Comparison of ENCODE assay signal across 8 mouse cellular contexts in genomic region chr5:113179843-113180682, GRCm38 (mm10). TPM values are rescaled to one million over a fixed set of nuclear protein-coding genes. Genes with fewer than 3 reads are reported as not detected.
DNase-seq lines count a peak whose midpoint lies in the region; ATAC-seq and TF ChIP-seq lines count a peak whose summit lies in the region.

No protein-coding gene starts in this region.

- H3K4me2 ChIP-seq in lung, embryonic 15.5 days, result peak overlapping the region; percentile 66

- 2% methylated on average over 27 of the region's 30 CpGs for WGBS in lung, embryonic 15.5 days

- H3K36me3 ChIP-seq in ES-E14 (ENCODE audit: control insufficient read depth, insufficient read depth, low read length, poor library complexity, severe bottlenecking), result peaks cover 11% of the 10 kb centered on the region; the same call in 1 of the 2 replicates
- no peaks in the 10 kb centered on the region for H3K36me3 ChIP-seq in lung, embryonic 15.5 days

- in situ Hi-C loops in ES-E14 (cut with MboI; ENCODE audit: low sequenced_read_pairs in 2 of 2, unreplicated experiment in 2 of 2), result no loop called here

- peak overlapping the region; percentile 69 for H3K9ac ChIP-seq in ES-E14 (ENCODE audit: insufficient read depth, low read depth, low read length, poor library complexity, severe bottlenecking)
- H3K9ac ChIP-seq in lung, embryonic 15.5 days, result peak overlapping the region; percentile 31

- H3K4me1 ChIP-seq in ES-E14 (ENCODE audit: control insufficient read depth in 2 of 2, insufficient read depth in 2 of 2, low read length in 2 of 2, poor library complexity in 1 of 2), result peaks cover 4 to 14% of the 10 kb centered on the region in 2 experiments; a peak in 2 of 4 replicates
- peaks cover 27% of the 10 kb centered on the region for H3K4me1 ChIP-seq in lung, embryonic 15.5 days

- ATAC-seq in frontal cortex, adult (ENCODE audit: low TSS enrichment), result peak; percentile 88
- peak; percentile 74 for ATAC-seq in hematopoietic stem cell, adult 5-6 weeks (replicated peaks in 1 of 2; ENCODE audit: insufficient read depth in 1 of 2, low FRiP score in 2 of 2, low TSS enrichment in 1 of 2, low read depth in 1 of 2, poor library complexity in 2 of 2, severe bottlenecking in 2 of 2)
- peak; percentile 74 for ATAC-seq in lung, embryonic 15.5 days (ENCODE audit: borderline replicate concordance, extremely low read depth, low FRiP score, low TSS enrichment)

- no peaks in the 10 kb centered on the region for H3K9me3 ChIP-seq in ES-E14 (ENCODE audit: control insufficient read depth, insufficient read depth, low read depth, low read length)
- H3K9me3 ChIP-seq in lung, embryonic 15.5 days, result no peaks in the 10 kb centered on the region

- DNase-seq in ES-E14 (ENCODE audit: low read depth, low spot score), result peak; percentile 90
- peak; percentile 78 for DNase-seq in cerebellum, adult 9-10 months
- peak; percentile 89 for DNase-seq in layer of hippocampus, adult 9-10 months (ENCODE audit: low spot score)
- peak; percentile 68 for DNase-seq in ovary, adult 18-20 months (ENCODE audit: low spot score)
- DNase-seq in thymus, postnatal 0 days (ENCODE audit: low spot score), result peak; percentile 76

- H3K27me3 ChIP-seq in lung, embryonic 15.5 days, result no peaks in the 10 kb centered on the region

- peak overlapping the region; percentile 60; the same call in 1 of the 2 replicates for H3K27ac ChIP-seq in ES-E14 (ENCODE audit: insufficient read depth, low read depth, low read length, poor library complexity, severe bottlenecking)
- peak overlapping the region; percentile 93 for H3K27ac ChIP-seq in lung, embryonic 15.5 days

- peak overlapping the region; percentile 57 to 61 for H3K4me3 ChIP-seq in ES-E14 (ENCODE audit: insufficient read depth in 1 of 2, low read depth in 1 of 2, low read length in 2 of 2, poor library complexity in 1 of 2, severe bottlenecking in 1 of 2)
- peak overlapping the region; percentile 27 for H3K4me3 ChIP-seq in lung, embryonic 15.5 days

TF ChIP-seq in ES-E14, 5 proteins besides CTCF, POLR2A, EP300 and RAD21:
- TF ChIP-seq HCFC1 (IDR thresholded peaks at IDR 0.05; ENCODE audit: borderline replicate concordance, insufficient read depth, low read length), result peak; percentile 35; the same call in 1 of the 2 replicates
- TF ChIP-seq ZC3H11A (IDR thresholded peaks at IDR 0.05; ENCODE audit: borderline replicate concordance, low read depth, low read length), result peak; percentile 26; the same call in 1 of the 2 replicates
- no peak for TF ChIP-seq MAFK (IDR thresholded peaks at IDR 0.05; ENCODE audit: insufficient read depth, low read depth, low read length)

RNA-seq across cellular contexts. Expression of gene 2900026A02Rik, which starts 41.0 kb away (rescaled TPM):
- 12.3 and 15.9 TPM in 2 replicates for total RNA-seq in ES-E14 (2012; rRNA removed)
- total RNA-seq in hematopoietic stem cell, adult 5-6 weeks (2017), result 9.7 and 10.8 TPM in 2 replicates
- polyA plus RNA-seq in lung, embryonic 15.5 days (2015; fragmentation: Nextera tagmentation; extraction: Ambion mirVana), result 10.8 and 11.9 TPM in 2 replicates
- polyA plus RNA-seq in thymus, postnatal 0 days (2015; fragmentation: Nextera tagmentation; extraction: Ambion mirVana), result 3.8 and 3.9 TPM in 2 replicates

RNA-seq across cellular contexts. Expression of gene Tmem211, which starts 46.6 kb away (rescaled TPM):
- total RNA-seq in ES-E14 (2012; rRNA removed), result 0.22 and 0.53 TPM in 2 replicates
- total RNA-seq in hematopoietic stem cell, adult 5-6 weeks (2017), result not detected in 2 replicates
- polyA plus RNA-seq in lung, embryonic 15.5 days (2015; fragmentation: Nextera tagmentation; extraction: Ambion mirVana), result not detected in 2 replicates
- 0.09 TPM in 1 of 2 replicates, not detected in the other for polyA plus RNA-seq in thymus, postnatal 0 days (2015; fragmentation: Nextera tagmentation; extraction: Ambion mirVana)

Comparison
In these comparisons a context has a peak if more than half of its experiments do, and no peak if none do; other contexts are left out.
1. Peak in every context shown above with its lines: DNase-seq, ATAC-seq, H3K4me3 ChIP-seq and H3K27ac ChIP-seq.